Mouse (Mus musculus): ENCODE results near the gene Ola1. TPM values are rescaled to one million over a fixed set of nuclear protein-coding genes. Genes with fewer than 3 reads are reported as not detected.

The Ola1 gene
- polyA plus RNA-seq, 1 experiment from 2014 or later = 65.5 TPM

GRCm38 (mm10) chr2:73167126-73167525, 51.6 kb downstream of the Ola1 start:
- Histone ChIP-seq H3K4me1 (ENCODE audit: control insufficient read depth, insufficient read depth, low read length) (no peaks in the 10 kb centered on the region), H3K27me3 (ENCODE audit: control insufficient read depth, insufficient read depth, low read length) (no peaks in the 10 kb centered on the region), H3K9ac (ENCODE audit: low read length) (no peak overlapping the region), H3K4me2 (ENCODE audit: low read depth, low read length) (no peak overlapping the region), H3K9me3 (replicated peaks; ENCODE audit: control insufficient read depth, low read length) (no peaks in the 10 kb centered on the region), H3K36me3 (ENCODE audit: control insufficient read depth, insufficient read depth) (no peaks in the 10 kb centered on the region), H3K27ac (ENCODE audit: low read length) (no peak overlapping the region), H3K4me3 (ENCODE audit: low read length) (no peak overlapping the region)
- ATAC-seq (replicated peaks; ENCODE audit: extremely low read depth, insufficient read depth, low FRiP score) = no peak; the same call in 1 of the 2 replicates

GRCm38 (mm10) chr2:73164666-73165065, 54.1 kb downstream of the Ola1 start:
- Histone ChIP-seq H3K4me2 (ENCODE audit: low read depth, low read length) (no peak overlapping the region), H3K9ac (ENCODE audit: low read length) (no peak overlapping the region), H3K4me3 (ENCODE audit: low read length) (no peak overlapping the region), H3K27ac (ENCODE audit: low read length) (no peak overlapping the region), H3K4me1 (ENCODE audit: control insufficient read depth, insufficient read depth, low read length) (no peaks in the 10 kb centered on the region), H3K27me3 (ENCODE audit: control insufficient read depth, insufficient read depth, low read length) (no peaks in the 10 kb centered on the region), H3K9me3 (replicated peaks; ENCODE audit: control insufficient read depth, low read length) (no peaks in the 10 kb centered on the region), H3K36me3 (ENCODE audit: control insufficient read depth, insufficient read depth) (no peaks in the 10 kb centered on the region)
- WGBS = 77% methylated on average over 1 of the region's 1 CpGs
- no peak for ATAC-seq (replicated peaks; ENCODE audit: extremely low read depth, insufficient read depth, low FRiP score)

- Histone ChIP-seq H3K4me1 (ENCODE audit: control insufficient read depth, insufficient read depth, low read length) (peaks cover 4% of the 10 kb centered on the region; the same call in 1 of the 2 replicates), H3K4me3 (ENCODE audit: low read length) (no peak overlapping the region), H3K9ac (ENCODE audit: low read length) (no peak overlapping the region), H3K27ac (ENCODE audit: low read length) (no peak overlapping the region), H3K36me3 (ENCODE audit: control insufficient read depth, insufficient read depth) (peaks cover 6% of the 10 kb centered on the region), H3K9me3 (replicated peaks; ENCODE audit: control insufficient read depth, low read length) (no peaks in the 10 kb centered on the region), H3K27me3 (ENCODE audit: control insufficient read depth, insufficient read depth, low read length) (no peaks in the 10 kb centered on the region), H3K4me2 (ENCODE audit: low read depth, low read length) (no peak overlapping the region)
- no peak for ATAC-seq (replicated peaks; ENCODE audit: extremely low read depth, insufficient read depth, low FRiP score)
- WGBS = 77% methylated on average over 2 of the region's 2 CpGs
Measured at GRCm38 (mm10) chr2:73160772-73161171, 58.0 kb downstream of the Ola1 start.

GRCm38 (mm10) chr2:73157202-73157601, 61.5 kb downstream of the Ola1 start:
- H3K4me3 ChIP-seq (ENCODE audit: low read length) = no peak overlapping the region
- no peak for ATAC-seq (replicated peaks; ENCODE audit: extremely low read depth, insufficient read depth, low FRiP score)
- peaks cover 10% of the 10 kb centered on the region for H3K36me3 ChIP-seq (ENCODE audit: control insufficient read depth, insufficient read depth)
- H3K27ac ChIP-seq (ENCODE audit: low read length) = no peak overlapping the region
- WGBS = 77% methylated on average over 3 of the region's 3 CpGs
- no peak overlapping the region for H3K9ac ChIP-seq (ENCODE audit: low read length)
- H3K4me1 ChIP-seq (ENCODE audit: control insufficient read depth, insufficient read depth, low read length) = peaks cover 4% of the 10 kb centered on the region; the same call in 1 of the 2 replicates
- no peak overlapping the region for H3K4me2 ChIP-seq (ENCODE audit: low read depth, low read length)
- H3K9me3 ChIP-seq (replicated peaks; ENCODE audit: control insufficient read depth, low read length) = no peaks in the 10 kb centered on the region
- no peaks in the 10 kb centered on the region for H3K27me3 ChIP-seq (ENCODE audit: control insufficient read depth, insufficient read depth, low read length)

- ATAC-seq (replicated peaks; ENCODE audit: extremely low read depth, insufficient read depth, low FRiP score) = no peak
- Histone ChIP-seq H3K36me3 (ENCODE audit: control insufficient read depth, insufficient read depth) (peaks cover 4% of the 10 kb centered on the region), H3K4me1 (ENCODE audit: control insufficient read depth, insufficient read depth, low read length) (no peaks in the 10 kb centered on the region), H3K4me3 (ENCODE audit: low read length) (no peak overlapping the region), H3K27ac (ENCODE audit: low read length) (no peak overlapping the region), H3K9ac (ENCODE audit: low read length) (no peak overlapping the region), H3K4me2 (ENCODE audit: low read depth, low read length) (no peak overlapping the region), H3K9me3 (replicated peaks; ENCODE audit: control insufficient read depth, low read length) (no peaks in the 10 kb centered on the region), H3K27me3 (ENCODE audit: control insufficient read depth, insufficient read depth, low read length) (no peaks in the 10 kb centered on the region)
- 27% methylated on average over 3 of the region's 3 CpGs for WGBS
Measured at GRCm38 (mm10) chr2:73150526-73150925, 68.2 kb downstream of the Ola1 start.

GRCm38 (mm10) chr2:73146111-73146510, 72.6 kb downstream of the Ola1 start:
- Histone ChIP-seq H3K4me2 (ENCODE audit: low read depth, low read length) (no peak overlapping the region), H3K9me3 (replicated peaks; ENCODE audit: control insufficient read depth, low read length) (no peaks in the 10 kb centered on the region), H3K27me3 (ENCODE audit: control insufficient read depth, insufficient read depth, low read length) (no peaks in the 10 kb centered on the region), H3K9ac (ENCODE audit: low read length) (no peak overlapping the region), H3K36me3 (ENCODE audit: control insufficient read depth, insufficient read depth) (no peaks in the 10 kb centered on the region), H3K27ac (ENCODE audit: low read length) (no peak overlapping the region), H3K4me3 (ENCODE audit: low read length) (no peak overlapping the region), H3K4me1 (ENCODE audit: control insufficient read depth, insufficient read depth, low read length) (no peaks in the 10 kb centered on the region)
- ATAC-seq (replicated peaks; ENCODE audit: extremely low read depth, insufficient read depth, low FRiP score) = no peak
- 63% methylated on average over 2 of the region's 2 CpGs for WGBS

GRCm38 (mm10) chr2:73143732-73144131, 75.0 kb downstream of the Ola1 start:
- WGBS = 82% methylated on average over 2 of the region's 2 CpGs
- Histone ChIP-seq H3K27ac (ENCODE audit: low read length) (no peak overlapping the region), H3K9ac (ENCODE audit: low read length) (no peak overlapping the region), H3K9me3 (replicated peaks; ENCODE audit: control insufficient read depth, low read length) (no peaks in the 10 kb centered on the region), H3K4me2 (ENCODE audit: low read depth, low read length) (no peak overlapping the region), H3K4me3 (ENCODE audit: low read length) (no peak overlapping the region), H3K36me3 (ENCODE audit: control insufficient read depth, insufficient read depth) (no peaks in the 10 kb centered on the region), H3K4me1 (ENCODE audit: control insufficient read depth, insufficient read depth, low read length) (no peaks in the 10 kb centered on the region), H3K27me3 (ENCODE audit: control insufficient read depth, insufficient read depth, low read length) (no peaks in the 10 kb centered on the region)
- ATAC-seq (replicated peaks; ENCODE audit: extremely low read depth, insufficient read depth, low FRiP score) = no peak

- Histone ChIP-seq H3K27ac (ENCODE audit: low read length) (no peak overlapping the region), H3K4me2 (ENCODE audit: low read depth, low read length) (no peak overlapping the region), H3K9me3 (replicated peaks; ENCODE audit: control insufficient read depth, low read length) (no peaks in the 10 kb centered on the region), H3K4me1 (ENCODE audit: control insufficient read depth, insufficient read depth, low read length) (no peaks in the 10 kb centered on the region), H3K9ac (ENCODE audit: low read length) (no peak overlapping the region), H3K36me3 (ENCODE audit: control insufficient read depth, insufficient read depth) (no peaks in the 10 kb centered on the region), H3K4me3 (ENCODE audit: low read length) (no peak overlapping the region), H3K27me3 (ENCODE audit: control insufficient read depth, insufficient read depth, low read length) (no peaks in the 10 kb centered on the region)
- ATAC-seq (replicated peaks; ENCODE audit: extremely low read depth, insufficient read depth, low FRiP score) = no peak
- 58% methylated on average over 7 of the region's 7 CpGs for WGBS
Measured at GRCm38 (mm10) chr2:73142832-73143470, 75.8 kb downstream of the Ola1 start.

GRCm38 (mm10) chr2:73132897-73133296, 85.8 kb downstream of the Ola1 start:
- no peak for ATAC-seq (replicated peaks; ENCODE audit: extremely low read depth, insufficient read depth, low FRiP score)
- WGBS = 91% methylated on average over 2 of the region's 2 CpGs
- no peaks in the 10 kb centered on the region for H3K4me1 ChIP-seq (ENCODE audit: control insufficient read depth, insufficient read depth, low read length)
- H3K27me3 ChIP-seq (ENCODE audit: control insufficient read depth, insufficient read depth, low read length) = no peaks in the 10 kb centered on the region
- H3K36me3 ChIP-seq (ENCODE audit: control insufficient read depth, insufficient read depth) = no peaks in the 10 kb centered on the region
- no peaks in the 10 kb centered on the region for H3K9me3 ChIP-seq (replicated peaks; ENCODE audit: control insufficient read depth, low read length)
- H3K27ac ChIP-seq (ENCODE audit: low read length) = no peak overlapping the region
- no peak overlapping the region for H3K4me3 ChIP-seq (ENCODE audit: low read length)
- H3K4me2 ChIP-seq (ENCODE audit: low read depth, low read length) = no peak overlapping the region
- H3K9ac ChIP-seq (ENCODE audit: low read length) = no peak overlapping the region

Measured in heart, embryonic 16.5 days (tissue).